ENCODE assay signal across 14 mouse cellular contexts in genomic region chr11:109039060-109039791, GRCm38 (mm10).
A peak's percentile ranks its signal among the peaks of the same experiment; 100 is the strongest.
DNase-seq lines count a peak whose midpoint lies in the region; ATAC-seq and TF ChIP-seq lines count a peak whose summit lies in the region.
"Had no signal": no experiment of that assay in that cellular context is flagged by ENCODE, and none has a peak within 500 bp of the region (broad histone marks: within the 10 kb centered on the region; RNA-seq: fewer than 3 reads in every experiment).

No protein-coding gene starts in this region.

- H3K9me3 ChIP-seq in hindbrain, postnatal 0 days (ENCODE audit: low read length) = no peaks in the 10 kb centered on the region
- H3K9me3 ChIP-seq in hindbrain, embryonic 11.5 days (ENCODE audit: control insufficient read depth, low read length) = no peaks in the 10 kb centered on the region
- no peaks in the 10 kb centered on the region for H3K9me3 ChIP-seq in embryonic facial prominence, embryonic 15.5 days (replicated peaks)

- H3K27me3 ChIP-seq in hindbrain, postnatal 0 days (ENCODE audit: insufficient read depth, low read length) = no peaks in the 10 kb centered on the region
- H3K27me3 ChIP-seq in hindbrain, embryonic 11.5 days (ENCODE audit: control insufficient read depth, insufficient read depth, low read length) = no peaks in the 10 kb centered on the region
- H3K27me3 ChIP-seq in embryonic facial prominence, embryonic 15.5 days = no peaks in the 10 kb centered on the region

- peak overlapping the region; percentile 49 for H3K27ac ChIP-seq in hindbrain, postnatal 0 days
- H3K27ac ChIP-seq in hindbrain, embryonic 11.5 days (ENCODE audit: low read depth, low read length) = no peak overlapping the region
- H3K27ac ChIP-seq in embryonic facial prominence, embryonic 15.5 days (replicated peaks) = no peak overlapping the region
- H3K27ac ChIP-seq: layer of hippocampus, adult 2 months had no signal

- H3K4me3 ChIP-seq in hindbrain, postnatal 0 days (ENCODE audit: low read length) = no peak overlapping the region
- no peak overlapping the region for H3K4me3 ChIP-seq in hindbrain, embryonic 11.5 days (ENCODE audit: low read depth, low read length)
- H3K4me3 ChIP-seq in embryonic facial prominence, embryonic 15.5 days (replicated peaks) = no peak overlapping the region
- H3K4me3 ChIP-seq: layer of hippocampus, adult 2 months; myocyte had no signal

- H3K36me3 ChIP-seq in hindbrain, postnatal 0 days (ENCODE audit: insufficient read depth, low read length) = no peaks in the 10 kb centered on the region
- H3K36me3 ChIP-seq in hindbrain, embryonic 11.5 days (ENCODE audit: control insufficient read depth, insufficient read depth, low read length) = no peaks in the 10 kb centered on the region
- no peaks in the 10 kb centered on the region for H3K36me3 ChIP-seq in embryonic facial prominence, embryonic 15.5 days

- ATAC-seq in hindbrain, postnatal 0 days = no peak
- no peak for ATAC-seq in hindbrain, embryonic 11.5 days (ENCODE audit: low FRiP score)
- ATAC-seq in embryonic facial prominence, embryonic 15.5 days (ENCODE audit: insufficient number of reproducible peaks, low FRiP score, low TSS enrichment, low read depth) = peak; percentile 34; the same call in 1 of the 2 replicates

- H3K9ac ChIP-seq in hindbrain, postnatal 0 days (replicated peaks; ENCODE audit: low read length) = no peak overlapping the region
- H3K9ac ChIP-seq in hindbrain, embryonic 11.5 days (ENCODE audit: low read depth, low read length) = no peak overlapping the region
- no peak overlapping the region for H3K9ac ChIP-seq in embryonic facial prominence, embryonic 15.5 days

- no peak for DNase-seq in hindbrain, postnatal 0 days (ENCODE audit: low spot score)
- no peak for DNase-seq in hindbrain, embryonic 11.5 days (ENCODE audit: low spot score)
- peak; percentile 30 for DNase-seq in lung, postnatal 10 days
- no peak for DNase-seq in lung, adult 18-20 months
- peak; percentile 34 for DNase-seq in adrenal gland, postnatal 25 days
- no peak for DNase-seq in natural killer cell, adult 2 months (ENCODE audit: low spot score in 2 of 2)
- DNase-seq: cerebellum, adult 9-11 months; retina, postnatal 1 day; spleen, adult 18-20 months; thymus, adult 18-20 months had no signal

- H3K4me1 ChIP-seq in hindbrain, postnatal 0 days (ENCODE audit: insufficient read depth, low read length) = peaks cover 4% of the 10 kb centered on the region; the same call in 1 of the 2 replicates
- H3K4me1 ChIP-seq in hindbrain, embryonic 11.5 days (replicated peaks; ENCODE audit: control insufficient read depth, insufficient read depth, low read length) = no peaks in the 10 kb centered on the region
- H3K4me1 ChIP-seq in embryonic facial prominence, embryonic 15.5 days = 0 out of 2 replicates have a peak, but pooled peaks cover 13% of the 10 kb centered on the region

- no peak for TF ChIP-seq CTCF in hindbrain, postnatal 0 days (IDR thresholded peaks at IDR 0.05; ENCODE audit: low read depth)

- H3K4me2 ChIP-seq in hindbrain, postnatal 0 days (ENCODE audit: low read depth, low read length) = no peak overlapping the region
- H3K4me2 ChIP-seq in hindbrain, embryonic 11.5 days (replicated peaks; ENCODE audit: low read depth, low read length) = no peak overlapping the region
- H3K4me2 ChIP-seq in embryonic facial prominence, embryonic 15.5 days (replicated peaks) = no peak overlapping the region
- H3K4me2 ChIP-seq: liver, embryonic 11.5 days had no signal

- WGBS in hindbrain, postnatal 0 days = 53% methylated on average over 10 of the region's 10 CpGs
- WGBS in hindbrain, embryonic 11.5 days = 79% methylated on average over 10 of the region's 10 CpGs
- WGBS in embryonic facial prominence, embryonic 15.5 days = 56% methylated on average over 10 of the region's 10 CpGs

Comparison
In these comparisons a context has a peak if more than half of its experiments do, and no peak if none do; other contexts are left out.
1. DNase-seq: peak in lung, postnatal 10 days (single experiment) and adrenal gland, postnatal 25 days (single experiment); none in hindbrain, postnatal 0 days (single experiment), hindbrain, embryonic 11.5 days (single experiment), lung, adult 18-20 months (0 of 2) and natural killer cell, adult 2 months (0 of 2).